Mouse (Mus musculus) gastrocnemius, adult 18-20 months (tissue): ENCODE data around the gene Olfr764-ps1. TPM values are rescaled to one million over a fixed set of nuclear protein-coding genes. Genes with fewer than 3 reads are reported as not detected.
"Not testable (repeated sequence)": the region's sequence is repeated elsewhere in the genome, so short reads cannot be mapped to it uniquely, and the experiment has no call there.

Source experiments
- DNase-seq: peaks from one replicate; pipeline ENCODE4 v3.0.0; 2021; ENCODE audit warnings: low spot score
- long read RNA-seq, 2 experiments: library from polyadenylated mRNA; stranded (forward); transcript quantifications; one replicate each; pipeline ENCODE4 v2.0.0; 2021
- total RNA-seq, 2 experiments: library from RNA; stranded (reverse); gene quantifications; 2 replicates each; pipeline ENCODE4 v1.2.3; 2021

The Olfr764-ps1 gene
- total RNA-seq = not detected
- long read RNA-seq, experiment 1 = 0 reads
- long read RNA-seq, experiment 2 = 0 reads

DNA sequence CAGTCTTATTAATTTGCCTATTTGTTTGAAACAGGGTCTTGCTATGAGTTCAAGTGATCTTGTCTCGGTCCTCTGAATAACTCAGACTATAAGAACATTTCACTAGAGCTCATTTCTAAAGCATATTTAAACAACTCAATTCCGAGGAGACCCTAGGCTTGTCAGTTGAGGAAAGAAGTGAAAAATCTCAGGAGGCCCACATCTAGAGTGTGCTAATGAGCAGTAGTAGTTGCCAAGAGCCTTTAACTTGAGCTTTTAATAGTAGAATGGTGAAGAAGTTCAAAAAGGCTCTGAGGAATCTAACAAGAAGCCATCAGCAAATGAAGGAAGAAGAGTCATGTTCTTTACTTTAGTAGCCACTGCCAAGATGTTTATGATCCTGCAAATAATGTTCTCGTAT, at the start of gene Olfr764-ps1:
Olfr764-ps1 (minus strand) TSS at position 101 of the 400 bp plus-strand sequence.
- no peak for DNase-seq

DNA sequence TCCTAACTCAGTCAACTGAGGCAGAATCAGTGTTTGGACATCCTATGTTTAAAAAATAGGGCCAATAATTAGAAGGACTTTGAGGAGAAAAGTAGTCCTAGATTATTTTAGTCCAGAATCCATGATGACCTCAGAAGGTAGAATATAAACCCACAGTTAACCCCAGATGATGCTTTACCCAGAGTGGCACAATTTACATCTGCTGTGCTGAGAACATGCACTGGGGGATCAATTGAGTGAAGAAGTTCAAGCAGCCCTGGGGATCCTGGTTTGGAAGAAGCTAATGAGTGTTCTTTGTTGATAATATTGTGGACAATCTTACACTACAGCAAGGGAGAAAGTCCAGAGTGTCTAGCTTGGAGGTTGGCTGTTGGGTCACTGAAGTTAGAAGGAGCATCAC, 43.1 kb upstream of the Olfr764-ps1 start, which contains the start of gene Olfr767:
Olfr767 (minus strand) TSS at position 101 of the 400 bp plus-strand sequence.
- DNase-seq = not testable (repeated sequence)

DNA sequence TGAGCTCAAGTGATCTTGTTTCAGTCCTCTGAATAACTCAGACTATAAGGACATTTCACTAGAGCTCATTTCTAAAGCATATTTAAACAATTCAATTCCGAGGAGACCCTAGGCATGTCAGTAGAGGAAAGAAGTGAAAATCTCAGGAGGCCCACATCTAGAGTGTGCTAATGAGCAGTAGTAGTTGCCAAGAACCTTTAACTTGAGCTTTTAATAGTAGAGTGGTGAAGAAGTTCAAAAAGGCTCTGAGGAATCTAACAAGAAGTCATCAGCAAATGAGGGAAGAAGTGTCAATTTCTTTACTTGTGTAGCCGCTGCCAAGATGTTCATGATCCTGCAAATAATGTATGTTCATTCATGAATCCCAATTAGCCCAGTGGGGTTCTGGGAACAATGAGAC, 29.2 kb upstream of the Olfr764-ps1 start, which contains the start of gene Olfr766-ps1:
Olfr766-ps1 (minus strand) TSS at position 101 of the 400 bp plus-strand sequence.
- DNase-seq = no peak

DNA sequence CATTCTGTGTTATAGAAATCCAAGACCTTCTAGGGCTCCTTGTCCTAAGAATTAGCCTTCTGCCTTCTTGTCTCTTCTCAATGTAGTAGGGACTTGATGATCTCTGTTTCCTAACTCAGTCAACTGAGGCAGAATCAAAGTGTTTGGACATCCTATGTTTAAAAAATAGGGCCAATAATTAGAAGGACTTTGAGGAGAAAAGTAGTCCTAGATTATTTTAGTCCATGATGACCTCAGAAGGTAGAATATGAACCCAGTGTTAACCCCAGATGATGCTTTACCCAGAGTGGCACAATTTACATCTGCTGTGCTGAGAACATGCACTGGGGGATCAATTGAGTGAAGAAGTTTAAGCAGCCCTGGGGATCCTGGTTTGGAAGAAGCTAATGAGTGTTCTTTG, 10.2 kb upstream of the Olfr764-ps1 start, which contains the start of gene Olfr765:
Olfr765 (minus strand) TSS at position 101 of the 400 bp plus-strand sequence.
- DNase-seq = not testable (repeated sequence)

DNA sequence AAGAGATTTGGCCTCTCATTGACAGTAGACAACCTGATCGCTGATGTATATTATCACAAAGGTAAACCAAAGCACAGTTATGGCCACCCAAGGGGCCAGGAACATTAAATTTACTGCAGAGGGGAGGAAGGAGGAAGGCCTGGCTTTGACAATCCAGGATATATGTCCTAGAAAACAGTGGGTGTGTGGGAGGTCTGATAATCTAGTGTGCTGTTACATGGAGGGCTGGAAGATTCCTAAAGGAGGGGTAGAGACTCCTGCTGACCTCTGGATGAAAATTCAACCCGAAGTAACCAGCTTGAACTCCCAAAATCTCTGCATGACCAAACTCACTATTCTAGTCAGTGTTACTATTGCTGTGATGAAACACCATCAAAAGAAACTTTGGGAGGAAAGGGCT, 11.4 kb downstream of the Olfr764-ps1 start:
- DNase-seq = no peak

DNA sequence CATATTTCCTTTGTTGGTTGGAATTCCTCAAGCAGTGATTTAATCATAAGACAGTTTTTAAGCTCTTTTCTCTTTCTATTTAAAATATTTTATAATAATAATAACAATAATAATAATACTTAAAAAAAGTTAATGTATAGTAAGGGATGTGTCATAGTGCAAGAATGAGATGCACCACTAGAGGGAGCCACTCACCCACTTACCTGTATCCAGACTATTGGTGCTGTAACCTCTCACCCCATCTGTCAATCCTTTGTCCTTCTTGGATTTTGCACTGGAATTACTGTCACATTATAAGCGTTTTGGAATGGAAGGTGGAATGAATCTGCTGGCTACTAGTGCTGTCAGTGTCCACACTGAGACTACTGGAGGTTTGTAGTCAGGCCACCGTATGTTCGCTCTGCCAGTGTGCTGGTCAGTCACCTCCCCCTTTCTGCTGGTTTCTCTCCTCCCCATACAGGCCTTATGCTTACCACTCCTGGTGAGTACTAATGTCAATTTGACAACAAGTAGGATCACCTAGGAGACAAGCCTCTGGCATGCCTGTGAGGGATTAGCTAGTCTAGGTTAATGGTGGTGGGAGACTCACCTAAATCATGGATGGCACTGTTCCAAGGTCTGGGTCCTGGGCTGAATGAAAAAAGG, 13.6 kb downstream of the Olfr764-ps1 start:
- DNase-seq = no peak

DNA sequence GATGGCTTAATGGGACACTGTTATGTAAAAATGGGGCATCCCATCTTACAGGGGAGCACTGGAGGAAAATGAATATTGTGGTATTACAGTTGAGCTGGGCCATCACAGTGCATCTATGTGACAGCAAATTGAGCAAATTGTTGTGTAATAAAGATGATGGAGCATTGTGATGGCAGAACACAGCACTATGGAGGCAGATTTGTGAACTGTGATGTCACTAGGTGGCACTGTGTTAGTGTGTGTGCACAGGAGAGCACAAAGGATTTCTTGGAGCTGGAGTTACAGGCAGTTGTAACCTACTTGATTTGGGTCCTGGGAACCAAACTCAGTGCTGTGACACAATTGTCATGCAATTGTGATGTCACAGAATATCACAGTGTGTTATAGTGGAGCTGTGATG, 16.4 kb downstream of the Olfr764-ps1 start:
- DNase-seq = no peak

DNA sequence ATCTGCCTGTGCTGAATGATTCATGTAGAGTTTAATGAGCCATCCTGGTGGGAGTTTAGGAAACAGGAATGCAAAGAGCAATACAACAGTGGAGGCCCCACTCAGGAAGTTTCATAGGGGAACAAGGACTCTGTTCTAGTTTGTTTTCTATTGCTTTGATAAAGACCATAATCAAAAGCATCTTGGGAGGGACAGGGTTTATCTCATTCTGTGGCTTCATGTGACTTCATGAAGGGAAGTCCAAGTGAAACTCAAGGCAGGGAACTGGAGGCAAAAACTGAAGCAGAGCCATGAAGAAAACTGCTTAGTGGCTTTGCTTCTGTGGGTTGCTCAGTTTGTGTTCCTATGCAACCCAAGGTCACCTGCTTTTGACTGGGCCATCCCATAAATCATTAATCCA, 25.2 kb downstream of the Olfr764-ps1 start:
- DNase-seq = no peak

DNA sequence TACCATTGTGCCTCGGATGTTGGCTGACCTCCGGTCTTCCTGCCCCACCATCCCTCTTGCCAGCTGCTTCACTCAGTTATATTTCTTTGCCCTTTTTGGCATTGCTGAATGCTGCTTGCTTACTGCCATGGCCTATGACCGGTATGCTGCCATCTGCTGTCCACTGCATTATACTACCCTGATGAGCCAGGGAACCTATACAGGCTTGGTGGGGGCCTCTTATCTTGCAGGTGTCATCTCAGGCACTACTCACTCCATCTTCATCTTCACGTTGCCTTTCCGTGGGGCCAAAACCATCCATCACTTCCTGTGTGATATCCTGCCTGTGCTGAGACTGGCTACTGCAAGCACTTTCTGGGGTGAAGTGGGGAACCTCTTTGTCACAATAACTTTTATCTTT, 28.2 kb downstream of the Olfr764-ps1 start:
- DNase-seq = not testable (repeated sequence)

DNA sequence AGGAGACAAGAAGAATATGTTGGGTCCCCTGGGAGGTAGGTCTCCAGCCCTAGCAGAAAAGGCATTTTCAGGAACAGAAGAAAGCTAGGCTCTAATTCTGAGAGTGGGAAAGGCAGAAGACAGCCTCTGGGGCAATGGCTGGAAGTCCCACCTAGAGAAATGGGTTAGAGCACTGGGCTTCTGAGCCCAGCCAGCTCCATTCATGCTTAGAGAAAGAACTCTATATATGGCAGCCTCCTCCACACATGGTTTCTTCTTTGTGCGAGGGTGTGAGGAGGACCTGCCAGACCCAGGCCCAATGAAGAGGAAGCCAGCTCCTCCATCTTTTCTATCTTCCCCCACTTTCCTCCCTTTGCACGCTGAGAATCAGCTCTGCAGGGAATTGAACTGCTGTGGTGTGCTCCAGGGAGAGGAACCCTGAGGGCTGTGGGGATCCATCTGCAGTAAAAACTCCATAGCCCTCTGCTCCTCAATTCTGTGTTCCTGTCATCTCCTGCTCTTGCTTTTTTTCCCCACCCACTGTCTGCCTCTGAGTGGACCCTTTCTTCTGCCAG, 29.3 kb downstream of the Olfr764-ps1 start, which contains the start of gene Olfr763:
Olfr763 (plus strand) TSS at position 504 of the 554 bp plus-strand sequence.
- no peak for DNase-seq

DNA sequence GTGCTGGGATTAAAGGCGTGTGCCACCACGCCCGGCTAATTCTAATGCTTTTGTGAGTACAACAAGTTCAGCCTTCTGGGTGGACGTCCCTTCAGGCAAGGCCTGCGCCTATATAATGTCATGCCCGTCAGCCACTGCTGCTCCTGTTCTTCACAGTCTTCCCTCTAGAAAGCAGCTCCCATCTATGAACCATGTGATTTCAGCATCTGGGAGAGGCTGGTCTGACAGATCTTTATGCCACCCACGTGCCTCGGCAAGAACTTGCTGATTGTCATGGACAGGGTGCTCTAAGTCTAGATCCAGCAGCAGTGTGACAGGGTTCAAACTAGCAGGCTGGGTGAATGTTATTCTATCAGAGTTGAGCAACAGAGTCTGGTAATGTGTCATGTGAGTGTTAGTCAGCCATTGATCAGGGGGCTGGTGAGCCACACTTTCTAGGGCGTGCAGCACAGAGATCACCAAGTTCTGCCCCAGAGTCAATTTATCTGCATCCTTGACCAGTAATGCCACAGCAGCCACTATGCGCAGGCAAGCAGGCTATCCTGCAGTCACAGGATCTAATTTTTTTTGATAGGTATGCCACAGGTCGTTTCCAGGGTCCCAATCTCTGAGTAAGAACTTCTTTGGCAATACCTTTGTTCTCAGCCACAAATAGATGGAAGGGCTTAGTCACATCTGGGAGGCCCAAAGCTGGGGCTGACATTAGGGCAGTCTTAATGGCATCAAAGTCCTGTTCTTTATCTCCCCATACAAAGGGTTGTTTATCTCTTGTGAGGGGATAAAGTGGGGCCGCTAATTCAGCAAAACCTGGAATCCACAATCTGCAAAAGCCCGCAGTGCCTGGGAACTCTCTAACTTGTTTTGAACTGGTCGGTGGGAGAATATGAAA, 35.4 kb downstream of the Olfr764-ps1 start:
- DNase-seq = no peak

DNA sequence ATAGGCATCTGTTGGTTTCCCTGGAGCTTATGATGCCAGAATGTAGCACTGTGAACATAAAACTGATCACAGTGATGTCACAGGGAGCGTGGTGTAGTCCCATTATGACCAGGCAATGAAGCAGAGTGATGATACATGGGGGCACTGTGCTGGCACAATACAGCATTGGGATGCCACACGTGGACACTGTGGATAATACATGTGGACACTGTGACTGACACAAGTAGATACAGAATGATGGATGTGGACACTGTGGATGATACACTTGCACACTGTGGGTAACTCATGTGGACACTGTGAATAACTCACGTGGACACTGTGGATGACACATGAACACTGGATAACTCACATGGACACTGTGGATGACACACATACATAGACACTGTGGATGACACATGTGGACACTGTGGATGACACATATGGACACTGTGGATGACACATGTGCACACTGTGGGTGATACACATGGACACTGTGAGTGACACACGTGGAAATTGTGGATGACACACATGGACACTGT, 43.1 kb downstream of the Olfr764-ps1 start:
- DNase-seq = no peak

DNA sequence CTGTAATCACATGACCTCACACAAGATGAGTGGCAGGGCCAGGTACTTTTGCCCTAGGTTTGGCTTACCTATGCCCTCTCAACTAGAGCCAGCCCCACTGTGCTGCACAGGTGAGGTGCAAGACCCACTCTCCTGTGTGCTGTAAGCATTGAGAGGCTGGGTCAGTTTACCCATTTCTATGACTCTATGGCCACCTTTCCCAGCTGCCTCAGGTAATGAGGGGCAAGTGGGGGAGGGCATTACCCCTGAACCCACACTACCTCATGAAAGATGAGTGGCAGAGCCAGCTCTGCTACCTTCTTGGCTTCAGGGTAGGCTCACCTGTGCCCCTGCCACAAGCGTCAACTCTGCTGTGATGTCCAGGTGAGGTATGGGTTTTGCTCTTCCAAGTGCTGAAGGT, 43.9 kb downstream of the Olfr764-ps1 start:
- DNase-seq = no peak

DNA sequence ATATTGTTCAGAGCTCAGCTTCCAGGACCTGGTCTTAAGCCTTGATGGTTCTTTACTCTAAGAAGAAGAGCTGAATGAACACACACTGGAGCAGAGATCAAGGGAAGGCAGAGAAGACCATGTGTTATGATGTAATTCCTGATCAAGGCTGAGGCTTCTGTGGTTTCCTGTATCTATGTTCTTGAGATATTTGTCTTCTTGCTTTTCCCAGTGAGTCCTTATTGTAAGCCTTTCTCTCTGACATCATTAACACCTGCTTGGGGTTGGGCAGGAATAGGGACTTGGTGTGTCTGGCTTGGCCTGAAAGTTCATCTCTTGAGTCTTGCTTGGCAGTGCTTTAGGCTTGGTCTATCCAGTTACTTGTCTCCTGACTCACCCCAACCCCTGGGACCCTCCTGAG, 48.7 kb downstream of the Olfr764-ps1 start:
- DNase-seq = no peak

DNA sequence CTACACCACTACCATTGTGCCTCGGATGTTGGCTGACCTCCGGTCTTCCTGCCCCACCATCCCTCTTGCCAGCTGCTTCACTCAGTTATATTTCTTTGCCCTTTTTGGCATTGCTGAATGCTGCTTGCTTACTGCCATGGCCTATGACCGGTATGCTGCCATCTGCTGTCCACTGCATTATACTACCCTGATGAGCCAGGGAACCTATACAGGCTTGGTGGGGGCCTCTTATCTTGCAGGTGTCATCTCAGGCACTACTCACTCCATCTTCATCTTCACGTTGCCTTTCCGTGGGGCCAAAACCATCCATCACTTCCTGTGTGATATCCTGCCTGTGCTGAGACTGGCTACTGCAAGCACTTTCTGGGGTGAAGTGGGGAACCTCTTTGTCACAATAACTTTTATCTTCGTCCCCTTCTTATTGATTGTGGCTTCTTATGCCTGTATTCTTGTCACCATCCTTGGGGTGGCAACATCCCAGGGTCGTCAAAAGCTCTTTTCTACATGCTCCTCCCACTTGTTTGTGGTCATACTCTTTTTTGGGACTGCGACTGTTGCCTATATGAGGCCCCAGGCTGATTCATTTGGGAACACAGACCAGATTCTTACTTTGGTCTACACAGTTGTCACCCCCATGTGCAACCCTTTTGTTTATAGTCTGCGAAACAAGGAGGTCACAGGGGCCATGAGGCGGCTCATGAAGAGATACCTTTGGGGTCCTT, 49.4 kb downstream of the Olfr764-ps1 start:
- not testable (repeated sequence) for DNase-seq

DNA sequence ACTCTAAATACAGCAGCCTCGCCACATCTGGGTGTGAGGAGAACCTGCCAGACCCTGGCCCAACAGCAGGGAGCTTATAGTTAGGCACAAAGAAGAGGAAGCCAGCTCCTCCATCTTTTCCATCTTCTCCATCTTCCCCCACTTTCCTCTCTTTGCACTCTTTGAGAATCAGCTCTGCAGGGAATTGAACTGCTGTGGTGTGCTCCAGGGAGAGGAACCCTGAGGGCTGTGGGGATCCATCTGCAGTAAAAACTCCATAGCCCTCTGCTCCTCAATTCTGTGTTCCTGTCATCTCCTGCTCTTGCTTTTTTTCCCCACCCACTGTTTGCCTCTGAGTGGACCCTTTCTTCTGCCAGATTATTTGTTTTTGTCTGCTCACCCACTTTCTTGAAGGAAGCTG, 50.6 kb downstream of the Olfr764-ps1 start, which contains the start of gene Olfr9:
Olfr9 (plus strand) TSS at position 301 of the 400 bp plus-strand sequence.
- not testable (repeated sequence) for DNase-seq

Other genes starting within 250 kb of the Olfr764-ps1 start
- 1 to 10 TPM; 1.1 to 1.9 TPM for gene Mmp19, start 249.0 kb downstream of the Olfr764-ps1 start, total RNA-seq
- gene Dnajc14, start 235.8 kb downstream of the Olfr764-ps1 start, total RNA-seq = 10 to 100 TPM; 20.8 to 25.4 TPM
- gene Tmem198b, start 235.5 kb downstream of the Olfr764-ps1 start, total RNA-seq = 1 to 10 TPM; 2.1 to 2.3 TPM
- 10 to 100 TPM; 26.1 to 30.7 TPM for gene Sarnp, start 222.6 kb downstream of the Olfr764-ps1 start, total RNA-seq
- gene Ormdl2, start 218.3 kb downstream of the Olfr764-ps1 start, total RNA-seq = 1 to 10 TPM; 3.1 to 3.8 TPM
- 1 to 10 TPM; 2.8 to 8.0 TPM for gene Gdf11, start 148.2 kb downstream of the Olfr764-ps1 start, total RNA-seq
- 100 to 1,000 TPM; 101 to 160 TPM for gene Cd63, start 138.9 kb downstream of the Olfr764-ps1 start, total RNA-seq
- 1 to 10 TPM; 3.1 to 3.9 TPM for gene Rdh5, start 117.0 kb downstream of the Olfr764-ps1 start, total RNA-seq
- gene Bloc1s1, start 115.9 kb downstream of the Olfr764-ps1 start, total RNA-seq = 100 to 1,000 TPM; 153 to 154 TPM
- gene Itga7, start 106.1 kb downstream of the Olfr764-ps1 start, total RNA-seq = 10 to 100 TPM; 40.4 to 60.8 TPM
- gene Mettl7b, start 78.9 kb downstream of the Olfr764-ps1 start, total RNA-seq = under 1 TPM in 1 of 2 experiments, not detected in 1; 0.24 TPM
- not detected for gene Olfr9, start 50.5 kb downstream of the Olfr764-ps1 start, total RNA-seq
- not detected for gene Olfr763, start 29.1 kb downstream of the Olfr764-ps1 start, total RNA-seq
- gene Olfr765, start 10.1 kb upstream of the Olfr764-ps1 start, total RNA-seq = not detected
- gene Olfr766-ps1, start 29.1 kb upstream of the Olfr764-ps1 start, total RNA-seq = not detected
- not detected for gene Olfr767, start 43.0 kb upstream of the Olfr764-ps1 start, total RNA-seq
- not detected for gene Olfr768, start 59.5 kb upstream of the Olfr764-ps1 start, total RNA-seq
- not detected for gene Olfr769, start 78.0 kb upstream of the Olfr764-ps1 start, total RNA-seq
- not detected for gene Olfr770, start 99.1 kb upstream of the Olfr764-ps1 start, total RNA-seq
- gene Olfr771, start 124.9 kb upstream of the Olfr764-ps1 start, total RNA-seq = not detected
- gene Olfr772, start 138.0 kb upstream of the Olfr764-ps1 start, total RNA-seq = not detected
- gene Olfr773, start 147.5 kb upstream of the Olfr764-ps1 start, total RNA-seq = not detected
- not detected for gene Olfr774, start 196.3 kb upstream of the Olfr764-ps1 start, total RNA-seq
- gene Olfr775, start 208.5 kb upstream of the Olfr764-ps1 start, total RNA-seq = not detected
- gene Olfr776, start 219.2 kb upstream of the Olfr764-ps1 start, total RNA-seq = not detected
- not detected for gene Olfr777, start 231.6 kb upstream of the Olfr764-ps1 start, total RNA-seq